Mouse (Mus musculus): ENCODE data around the gene Sh3rf1. TPM values are rescaled to one million over a fixed set of nuclear protein-coding genes. Genes with fewer than 3 reads are reported as not detected.

The Sh3rf1 gene
- polyA plus RNA-seq, 1 experiment from 2014 or later, result 15.5 TPM

GRCm38 (mm10) chr8:61261374-61261773 lies 37.7 kb downstream of the Sh3rf1 start:
- Histone ChIP-seq H3K4me2 (replicated peaks; ENCODE audit: low read depth, low read length) (no peak overlapping the region), H3K9ac (replicated peaks; ENCODE audit: low read depth, low read length) (no peak overlapping the region), H3K27me3 (ENCODE audit: control insufficient read depth, insufficient read depth, low read length) (no peaks in the 10 kb centered on the region), H3K4me3 (ENCODE audit: low read depth, low read length) (no peak overlapping the region), H3K36me3 (ENCODE audit: control insufficient read depth, insufficient read depth, low read length) (no peaks in the 10 kb centered on the region), H3K4me1 (ENCODE audit: control insufficient read depth, insufficient read depth, low read length) (peaks cover 7% of the 10 kb centered on the region; the same call in 1 of the 2 replicates), H3K27ac (ENCODE audit: low read length) (no peak overlapping the region), H3K9me3 (ENCODE audit: control insufficient read depth, low read depth, low read length) (no peaks in the 10 kb centered on the region)
- WGBS, result 45% methylated on average over 4 of the region's 4 CpGs
- no peak for ATAC-seq (ENCODE audit: insufficient number of reproducible peaks, insufficient read depth, low FRiP score, low read depth)

- Histone ChIP-seq H3K9me3 (ENCODE audit: control insufficient read depth, low read depth, low read length) (no peaks in the 10 kb centered on the region), H3K36me3 (ENCODE audit: control insufficient read depth, insufficient read depth, low read length) (no peaks in the 10 kb centered on the region)
Observed at GRCm38 (mm10) chr8:61263691-61264090, 40.0 kb downstream of the Sh3rf1 start.

GRCm38 (mm10) chr8:61264881-61265280 lies 41.2 kb downstream of the Sh3rf1 start:
- no peak overlapping the region for H3K9ac ChIP-seq (replicated peaks; ENCODE audit: low read depth, low read length)
- H3K9me3 ChIP-seq (ENCODE audit: control insufficient read depth, low read depth, low read length), result no peaks in the 10 kb centered on the region
- no peak for ATAC-seq (ENCODE audit: insufficient number of reproducible peaks, insufficient read depth, low FRiP score, low read depth)
- no peak overlapping the region for H3K4me3 ChIP-seq (ENCODE audit: low read depth, low read length)
- H3K27me3 ChIP-seq (ENCODE audit: control insufficient read depth, insufficient read depth, low read length), result no peaks in the 10 kb centered on the region
- H3K27ac ChIP-seq (ENCODE audit: low read length), result no peak overlapping the region
- peaks cover 7% of the 10 kb centered on the region; the same call in 1 of the 2 replicates for H3K4me1 ChIP-seq (ENCODE audit: control insufficient read depth, insufficient read depth, low read length)
- WGBS, result 60% methylated on average over 7 of the region's 7 CpGs
- no peaks in the 10 kb centered on the region for H3K36me3 ChIP-seq (ENCODE audit: control insufficient read depth, insufficient read depth, low read length)
- no peak overlapping the region for H3K4me2 ChIP-seq (replicated peaks; ENCODE audit: low read depth, low read length)

More at GRCm38 (mm10) chr8:61263691-61264090, 40.0 kb downstream of the Sh3rf1 start:
- Histone ChIP-seq H3K4me3 (ENCODE audit: low read depth, low read length) (no peak overlapping the region), H3K9ac (replicated peaks; ENCODE audit: low read depth, low read length) (no peak overlapping the region), H3K4me1 (ENCODE audit: control insufficient read depth, insufficient read depth, low read length) (peaks cover 7% of the 10 kb centered on the region; the same call in 1 of the 2 replicates), H3K27me3 (ENCODE audit: control insufficient read depth, insufficient read depth, low read length) (no peaks in the 10 kb centered on the region), H3K4me2 (replicated peaks; ENCODE audit: low read depth, low read length) (no peak overlapping the region), H3K27ac (ENCODE audit: low read length) (no peak overlapping the region)
- 96% methylated on average over 4 of the region's 4 CpGs for WGBS
- no peak for ATAC-seq (ENCODE audit: insufficient number of reproducible peaks, insufficient read depth, low FRiP score, low read depth)

GRCm38 (mm10) chr8:61265390-61265789 lies 41.7 kb downstream of the Sh3rf1 start:
- no peaks in the 10 kb centered on the region for H3K36me3 ChIP-seq (ENCODE audit: control insufficient read depth, insufficient read depth, low read length)
- no peak overlapping the region for H3K9ac ChIP-seq (replicated peaks; ENCODE audit: low read depth, low read length)
- 62% methylated on average over 5 of the region's 5 CpGs for WGBS
- H3K4me3 ChIP-seq (ENCODE audit: low read depth, low read length), result no peak overlapping the region
- no peak for ATAC-seq (ENCODE audit: insufficient number of reproducible peaks, insufficient read depth, low FRiP score, low read depth)
- H3K4me1 ChIP-seq (ENCODE audit: control insufficient read depth, insufficient read depth, low read length), result peaks cover 5% of the 10 kb centered on the region; the same call in 1 of the 2 replicates
- no peak overlapping the region for H3K27ac ChIP-seq (ENCODE audit: low read length)
- no peaks in the 10 kb centered on the region for H3K9me3 ChIP-seq (ENCODE audit: control insufficient read depth, low read depth, low read length)
- no peaks in the 10 kb centered on the region for H3K27me3 ChIP-seq (ENCODE audit: control insufficient read depth, insufficient read depth, low read length)
- H3K4me2 ChIP-seq (replicated peaks; ENCODE audit: low read depth, low read length), result no peak overlapping the region

- no peaks in the 10 kb centered on the region for H3K9me3 ChIP-seq (ENCODE audit: control insufficient read depth, low read depth, low read length)
- H3K4me2 ChIP-seq (replicated peaks; ENCODE audit: low read depth, low read length), result no peak overlapping the region
- peaks cover 3% of the 10 kb centered on the region; the same call in 1 of the 2 replicates for H3K4me1 ChIP-seq (ENCODE audit: control insufficient read depth, insufficient read depth, low read length)
- no peaks in the 10 kb centered on the region for H3K36me3 ChIP-seq (ENCODE audit: control insufficient read depth, insufficient read depth, low read length)
- WGBS, result 93% methylated on average over 1 of the region's 1 CpGs
- no peak overlapping the region for H3K27ac ChIP-seq (ENCODE audit: low read length)
- no peak overlapping the region for H3K4me3 ChIP-seq (ENCODE audit: low read depth, low read length)
- ATAC-seq (ENCODE audit: insufficient number of reproducible peaks, insufficient read depth, low FRiP score, low read depth), result 0 out of 2 replicates have a peak, but pooled peaks have one; percentile 37
- H3K27me3 ChIP-seq (ENCODE audit: control insufficient read depth, insufficient read depth, low read length), result no peaks in the 10 kb centered on the region
- H3K9ac ChIP-seq (replicated peaks; ENCODE audit: low read depth, low read length), result no peak overlapping the region
Observed at GRCm38 (mm10) chr8:61267061-61267460, 43.4 kb downstream of the Sh3rf1 start.

- WGBS, result 55% methylated on average over 8 of the region's 8 CpGs
- peaks cover 3% of the 10 kb centered on the region; the same call in 1 of the 2 replicates for H3K4me1 ChIP-seq (ENCODE audit: control insufficient read depth, insufficient read depth, low read length)
- ATAC-seq (ENCODE audit: insufficient number of reproducible peaks, insufficient read depth, low FRiP score, low read depth), result no peak
Observed at GRCm38 (mm10) chr8:61267692-61268091, 44.0 kb downstream of the Sh3rf1 start.

GRCm38 (mm10) chr8:61268233-61268916 lies 44.7 kb downstream of the Sh3rf1 start:
- no peaks in the 10 kb centered on the region for H3K9me3 ChIP-seq (ENCODE audit: control insufficient read depth, low read depth, low read length)
- ATAC-seq (ENCODE audit: insufficient number of reproducible peaks, insufficient read depth, low FRiP score, low read depth), result no peak
- WGBS, result 82% methylated on average over 10 of the region's 10 CpGs
- H3K4me1 ChIP-seq (ENCODE audit: control insufficient read depth, insufficient read depth, low read length), result peaks cover 7% of the 10 kb centered on the region; the same call in 1 of the 2 replicates
- no peaks in the 10 kb centered on the region for H3K36me3 ChIP-seq (ENCODE audit: control insufficient read depth, insufficient read depth, low read length)
- H3K27me3 ChIP-seq (ENCODE audit: control insufficient read depth, insufficient read depth, low read length), result no peaks in the 10 kb centered on the region
- H3K27ac ChIP-seq (ENCODE audit: low read length), result no peak overlapping the region
- H3K4me3 ChIP-seq (ENCODE audit: low read depth, low read length), result no peak overlapping the region
- H3K4me2 ChIP-seq (replicated peaks; ENCODE audit: low read depth, low read length), result no peak overlapping the region
- H3K9ac ChIP-seq (replicated peaks; ENCODE audit: low read depth, low read length), result no peak overlapping the region

More at GRCm38 (mm10) chr8:61267692-61268091, 44.0 kb downstream of the Sh3rf1 start:
- Histone ChIP-seq H3K9me3 (ENCODE audit: control insufficient read depth, low read depth, low read length) (no peaks in the 10 kb centered on the region), H3K36me3 (ENCODE audit: control insufficient read depth, insufficient read depth, low read length) (no peaks in the 10 kb centered on the region), H3K4me2 (replicated peaks; ENCODE audit: low read depth, low read length) (no peak overlapping the region), H3K27me3 (ENCODE audit: control insufficient read depth, insufficient read depth, low read length) (no peaks in the 10 kb centered on the region), H3K27ac (ENCODE audit: low read length) (no peak overlapping the region), H3K4me3 (ENCODE audit: low read depth, low read length) (no peak overlapping the region), H3K9ac (replicated peaks; ENCODE audit: low read depth, low read length) (no peak overlapping the region)

- Histone ChIP-seq H3K9ac (replicated peaks; ENCODE audit: low read depth, low read length) (no peak overlapping the region), H3K4me3 (ENCODE audit: low read depth, low read length) (no peak overlapping the region), H3K4me1 (ENCODE audit: control insufficient read depth, insufficient read depth, low read length) (peaks cover 22% of the 10 kb centered on the region), H3K36me3 (ENCODE audit: control insufficient read depth, insufficient read depth, low read length) (no peaks in the 10 kb centered on the region), H3K27me3 (ENCODE audit: control insufficient read depth, insufficient read depth, low read length) (no peaks in the 10 kb centered on the region), H3K4me2 (replicated peaks; ENCODE audit: low read depth, low read length) (no peak overlapping the region), H3K27ac (ENCODE audit: low read length) (no peak overlapping the region), H3K9me3 (ENCODE audit: control insufficient read depth, low read depth, low read length) (no peaks in the 10 kb centered on the region)
- ATAC-seq (ENCODE audit: insufficient number of reproducible peaks, insufficient read depth, low FRiP score, low read depth), result no peak
- 77% methylated on average over 11 of the region's 11 CpGs for WGBS
Observed at GRCm38 (mm10) chr8:61270016-61270415, 46.3 kb downstream of the Sh3rf1 start.
